Mouse (Mus musculus) forebrain, embryonic 10.5 days (tissue): ENCODE data around the gene Amn1. TPM values are rescaled to one million over a fixed set of nuclear protein-coding genes. Genes with fewer than 3 reads are reported as not detected.
"Not testable (repeated sequence)": the region's sequence is repeated elsewhere in the genome, so short reads cannot be mapped to it uniquely, and the experiment has no call there.

Source experiments
- DNase-seq: peaks from one replicate; pipeline ENCODE4 v3.0.0-alpha.2; 2017; ENCODE audit warnings: low spot score; ENCODE audit errors: extremely low spot score
- H3K27ac ChIP-seq: fragments of 300-500 bp; sonication (generic); 2 replicates; pipeline ENCODE4 v1.5.1; 2016; ENCODE audit warnings: mild to moderate bottlenecking
- H3K27me3 ChIP-seq: fragments of 300-500 bp; sonication (generic); 2 replicates; pipeline ENCODE4 v1.6.1; 2016; ENCODE audit warnings: mild to moderate bottlenecking; ENCODE audit not compliant: poor library complexity, severe bottlenecking
- H3K36me3 ChIP-seq: fragments of 300-500 bp; sonication (generic); replicated peaks from 2 replicates; pipeline ENCODE4 v1.6.1; 2016; ENCODE audit warnings: mild to moderate bottlenecking, moderate library complexity
- H3K4me1 ChIP-seq: fragments of 300-500 bp; sonication (generic); 2 replicates; pipeline ENCODE4 v1.6.1; 2016
- H3K4me3 ChIP-seq: fragments of 300-500 bp; sonication (generic); 2 replicates; pipeline ENCODE4 v1.5.1; 2016; ENCODE audit warnings: mild to moderate bottlenecking, moderate library complexity
- H3K9me3 ChIP-seq: fragments of 300-500 bp; sonication (generic); 2 replicates; pipeline ENCODE4 v1.6.1; 2016; ENCODE audit warnings: mild to moderate bottlenecking, moderate library complexity
- WGBS: fragments of 180-500 bp; shearing (Covaris S2); methylation state at CpG from one replicate; pipeline ENCODE4 v1.1.7; 2016; 5-methylcytosine and 5-hydroxymethylcytosine counted together
- polyA plus RNA-seq: library from polyadenylated mRNA; unstranded; fragments of >200 nt; fragmentation: Nextera tagmentation; extraction: Ambion mirVana; gene quantifications from 2 replicates; pipeline ENCODE4 v1.2.1, GENCODE M21; 2016

The Amn1 gene
- polyA plus RNA-seq: 38.5 and 45.6 TPM in 2 replicates

GRCm38 (mm10) chr6:149188041-149188924 is at the start of gene Amn1:
Gene Amn1 (minus strand): TSS chr6:149188712.
- under 1% methylated on average over 34 of the region's 34 CpGs for WGBS
- no peaks in the 10 kb centered on the region for H3K27me3 ChIP-seq
- H3K9me3 ChIP-seq: no peaks in the 10 kb centered on the region
- H3K36me3 ChIP-seq: peaks cover 18% of the 10 kb centered on the region
- H3K4me1 ChIP-seq: peaks cover 21% of the 10 kb centered on the region
- peak within 1 kb of the TSS; percentile 86 for H3K4me3 ChIP-seq
- H3K27ac ChIP-seq: peak within 1 kb of the TSS; percentile 97
- DNase-seq: peak; percentile 97

- no peaks in the 10 kb centered on the region for H3K9me3 ChIP-seq
- no peak overlapping the region for H3K27ac ChIP-seq
- H3K27me3 ChIP-seq: no peaks in the 10 kb centered on the region
- no peaks in the 10 kb centered on the region for H3K4me1 ChIP-seq
- H3K36me3 ChIP-seq: no peaks in the 10 kb centered on the region
- 91% methylated on average over 2 of the region's 2 CpGs for WGBS
- no peak overlapping the region for H3K4me3 ChIP-seq
- DNase-seq: no peak
Observed at GRCm38 (mm10) chr6:149236807-149237206, 48.3 kb upstream of the Amn1 start.

GRCm38 (mm10) chr6:149233918-149234317 is 45.4 kb upstream of the Amn1 start:
- Histone ChIP-seq H3K36me3 (no peaks in the 10 kb centered on the region), H3K27ac (no peak overlapping the region), H3K4me1 (no peaks in the 10 kb centered on the region), H3K4me3 (no peak overlapping the region), H3K9me3 (no peaks in the 10 kb centered on the region), H3K27me3 (no peaks in the 10 kb centered on the region)
- DNase-seq: no peak
- WGBS: 87% methylated on average over 3 of the region's 3 CpGs

GRCm38 (mm10) chr6:149224751-149225150 is 36.2 kb upstream of the Amn1 start:
- 94% methylated on average over 4 of the region's 4 CpGs for WGBS
- no peak for DNase-seq
- H3K36me3 ChIP-seq: no peaks in the 10 kb centered on the region

GRCm38 (mm10) chr6:149221296-149221695 is 32.8 kb upstream of the Amn1 start:
- H3K27me3 ChIP-seq: no peaks in the 10 kb centered on the region
- DNase-seq: no peak
- no peak overlapping the region for H3K27ac ChIP-seq
- no peaks in the 10 kb centered on the region for H3K9me3 ChIP-seq
- no peaks in the 10 kb centered on the region for H3K4me1 ChIP-seq
- no peaks in the 10 kb centered on the region for H3K36me3 ChIP-seq
- no peak overlapping the region for H3K4me3 ChIP-seq

More at GRCm38 (mm10) chr6:149224751-149225150, 36.2 kb upstream of the Amn1 start:
- no peak overlapping the region for H3K27ac ChIP-seq
- H3K4me3 ChIP-seq: no peak overlapping the region
- no peaks in the 10 kb centered on the region for H3K4me1 ChIP-seq
- no peaks in the 10 kb centered on the region for H3K27me3 ChIP-seq
- H3K9me3 ChIP-seq: no peaks in the 10 kb centered on the region

- no peak for DNase-seq
- H3K9me3 ChIP-seq: no peaks in the 10 kb centered on the region
- H3K4me3 ChIP-seq: no peak overlapping the region
- no peaks in the 10 kb centered on the region for H3K36me3 ChIP-seq
- no peak overlapping the region for H3K27ac ChIP-seq
- H3K27me3 ChIP-seq: no peaks in the 10 kb centered on the region
- 0 out of 2 replicates have a peak, but pooled peaks cover 3% of the 10 kb centered on the region for H3K4me1 ChIP-seq
Observed at GRCm38 (mm10) chr6:149198572-149198971, 10.1 kb upstream of the Amn1 start.

GRCm38 (mm10) chr6:149197116-149197515 is 8.6 kb upstream of the Amn1 start:
- Histone ChIP-seq H3K4me1 (0 out of 2 replicates have a peak, but pooled peaks cover 5% of the 10 kb centered on the region), H3K36me3 (no peaks in the 10 kb centered on the region), H3K4me3 (no peak overlapping the region), H3K9me3 (no peaks in the 10 kb centered on the region), H3K27ac (no peak overlapping the region), H3K27me3 (no peaks in the 10 kb centered on the region)
- WGBS: 88% methylated on average over 3 of the region's 3 CpGs
- no peak for DNase-seq

- H3K36me3 ChIP-seq: no peaks in the 10 kb centered on the region
- peaks cover 12% of the 10 kb centered on the region for H3K4me1 ChIP-seq
- 70% methylated on average over 5 of the region's 5 CpGs for WGBS
- no peak overlapping the region for H3K4me3 ChIP-seq
- no peaks in the 10 kb centered on the region for H3K27me3 ChIP-seq
- H3K9me3 ChIP-seq: no peaks in the 10 kb centered on the region
- no peak for DNase-seq
- no peak overlapping the region for H3K27ac ChIP-seq
Observed at GRCm38 (mm10) chr6:149193276-149193905, 4.9 kb upstream of the Amn1 start.

GRCm38 (mm10) chr6:149191951-149192350 is 3.4 kb upstream of the Amn1 start:
- not testable (repeated sequence) for H3K9me3 ChIP-seq, H3K27me3 ChIP-seq, DNase-seq, H3K4me3 ChIP-seq, H3K36me3 ChIP-seq, H3K27ac ChIP-seq
- peaks cover 20% of the 10 kb centered on the region for H3K4me1 ChIP-seq
- 88% methylated on average over 5 of the region's 5 CpGs for WGBS

- Histone ChIP-seq H3K9me3 (no peaks in the 10 kb centered on the region), H3K4me3 (peak overlapping the region; percentile 86; the same call in 1 of the 2 replicates), H3K27me3 (no peaks in the 10 kb centered on the region), H3K27ac (0 out of 2 replicates have a peak overlapping the region, but pooled peaks have one; percentile 97), H3K36me3 (peaks cover 7% of the 10 kb centered on the region), H3K4me1 (peaks cover 25% of the 10 kb centered on the region)
- DNase-seq: no peak
- 94% methylated on average over 16 of the region's 16 CpGs for WGBS
Observed at GRCm38 (mm10) chr6:149189340-149189922, 919 bp upstream of the Amn1 start.

- Histone ChIP-seq H3K27me3 (no peaks in the 10 kb centered on the region), H3K9me3 (no peaks in the 10 kb centered on the region), H3K36me3 (peaks cover 12% of the 10 kb centered on the region), H3K27ac (peak overlapping the region; percentile 97), H3K4me1 (peaks cover 25% of the 10 kb centered on the region), H3K4me3 (peak overlapping the region; percentile 86)
- WGBS: 38% methylated on average over 8 of the region's 8 CpGs
- DNase-seq: no peak
Observed at GRCm38 (mm10) chr6:149188925-149189257, 379 bp upstream of the Amn1 start.

GRCm38 (mm10) chr6:149187371-149187770 is 1.1 kb downstream of the Amn1 start:
- peaks cover 27% of the 10 kb centered on the region for H3K36me3 ChIP-seq
- WGBS: 85% methylated on average over 1 of the region's 1 CpGs

GRCm38 (mm10) chr6:149184007-149184406 is 4.5 kb downstream of the Amn1 start:
- Histone ChIP-seq H3K4me1 (peaks cover 17% of the 10 kb centered on the region), H3K27ac (no peak overlapping the region), H3K27me3 (no peaks in the 10 kb centered on the region), H3K4me3 (no peak overlapping the region), H3K36me3 (peaks cover 61% of the 10 kb centered on the region), H3K9me3 (peaks cover 2% of the 10 kb centered on the region; the same call in 1 of the 2 replicates)
- WGBS: 90% methylated on average over 1 of the region's 1 CpGs
- no peak for DNase-seq

More at GRCm38 (mm10) chr6:149187371-149187770, 1.1 kb downstream of the Amn1 start:
- Histone ChIP-seq H3K27ac (peak overlapping the region; percentile 97; the same call in 1 of the 2 replicates), H3K27me3 (no peaks in the 10 kb centered on the region), H3K4me3 (peak overlapping the region; percentile 86), H3K9me3 (no peaks in the 10 kb centered on the region), H3K4me1 (peaks cover 21% of the 10 kb centered on the region)
- DNase-seq: no peak
